Mouse (Mus musculus) CD4-positive, CD25-positive, alpha-beta regulatory T cell, adult 2 months (primary cell): ENCODE data around the gene Fbxw15.
"Not testable (repeated sequence)": the region's sequence is repeated elsewhere in the genome, so short reads cannot be mapped to it uniquely, and the experiment has no call there.

Experiments
- DNase-seq: peaks from one replicate; pipeline ENCODE4 v3.0.0-alpha.2; 2012; ENCODE audit warnings: low read depth, low spot score

Fbxw15 gene

GRCm38 (mm10) chr9:109568162-109568561 is at the start of gene Fbxw15:
Fbxw15 (minus strand) TSS chr9:109568262.
- DNase-seq = not testable (repeated sequence)

- DNase-seq = peak; percentile 5
Measured at GRCm38 (mm10) chr9:109606837-109607236, 38.8 kb upstream of the Fbxw15 start.

GRCm38 (mm10) chr9:109602128-109602527 is 34.1 kb upstream of the Fbxw15 start:
- DNase-seq = peak; percentile 18

GRCm38 (mm10) chr9:109597226-109597625 is 29.2 kb upstream of the Fbxw15 start:
- no peak for DNase-seq

GRCm38 (mm10) chr9:109594866-109595265 is 26.8 kb upstream of the Fbxw15 start:
- DNase-seq = no peak

- no peak for DNase-seq
Measured at GRCm38 (mm10) chr9:109565546-109565945, 2.5 kb downstream of the Fbxw15 start.

GRCm38 (mm10) chr9:109562106-109562505 is 6.0 kb downstream of the Fbxw15 start:
- not testable (repeated sequence) for DNase-seq

- DNase-seq = no peak
Measured at GRCm38 (mm10) chr9:109552483-109552882, 15.6 kb downstream of the Fbxw15 start.

GRCm38 (mm10) chr9:109549666-109550065 is 18.4 kb downstream of the Fbxw15 start:
- DNase-seq = not testable (repeated sequence)

- DNase-seq = no peak
Measured at GRCm38 (mm10) chr9:109523385-109524064, 44.5 kb downstream of the Fbxw15 start.
